Mouse (Mus musculus): ENCODE measurements around the gene Ly6g5c.

DNA sequence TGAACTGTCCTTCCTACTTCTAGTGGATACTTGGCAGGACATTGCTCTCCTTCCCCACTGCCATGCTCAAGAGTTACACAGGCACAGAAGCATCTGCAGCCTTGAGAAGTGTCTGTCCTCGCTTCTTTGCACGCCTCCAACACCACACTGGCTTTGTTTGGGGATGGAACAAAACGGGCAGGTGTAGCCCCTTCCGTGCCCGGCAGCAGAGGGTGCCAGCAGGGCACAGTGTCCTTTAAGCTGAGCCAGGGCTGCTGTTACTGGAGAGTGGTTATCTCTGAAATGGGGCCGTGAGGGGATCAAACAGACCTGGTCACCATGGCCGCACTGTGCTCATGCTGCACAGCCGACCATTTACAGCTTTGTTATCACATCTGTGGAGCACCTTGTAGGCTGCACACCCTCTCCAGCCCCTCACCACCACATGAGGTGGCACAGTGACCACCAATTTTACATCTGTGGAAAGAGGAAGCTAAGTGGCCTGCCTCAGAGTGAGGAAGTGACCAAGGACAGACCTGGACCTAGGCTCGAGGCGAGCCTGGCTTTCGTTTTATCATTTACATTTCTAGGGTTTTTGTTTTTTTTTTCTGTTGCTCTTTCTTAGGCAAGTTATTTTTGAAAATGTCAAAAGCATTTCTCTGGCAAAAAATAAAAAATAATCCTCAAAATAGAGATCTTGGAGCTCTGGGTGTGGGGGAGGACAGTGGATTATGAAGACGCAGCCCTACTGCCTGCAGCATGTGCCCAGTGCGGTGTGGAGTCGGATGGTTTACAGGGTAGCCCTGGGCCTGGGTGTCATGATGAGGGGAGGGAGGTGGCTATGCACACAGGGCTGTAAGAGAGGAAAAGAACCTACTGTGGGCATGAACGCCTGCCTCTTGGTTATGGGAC is 13.4 kb upstream of the Ly6g5c start:
- no peak for TF ChIP-seq TAL1 (IDR thresholded peaks at IDR 0.05; ENCODE audit: low read length)
- TF ChIP-seq GATA1 (IDR thresholded peaks at IDR 0.05; ENCODE audit: low read length) = no peak
